Mouse (Mus musculus): Measurements from ENCODE around the gene Fiz1. TPM values are rescaled to one million over a fixed set of nuclear protein-coding genes. Genes with fewer than 3 reads are reported as not detected.
"Not testable (repeated sequence)": the region's sequence is repeated elsewhere in the genome, so short reads cannot be mapped to it uniquely, and the experiment has no call there.

Fiz1 gene
- polyA plus RNA-seq, 1 experiment from 2014 or later: 56.5 TPM

GRCm38 (mm10) chr7:5017352-5017751 is 2.9 kb upstream of the Fiz1 start:
- WGBS: 92% methylated on average over 16 of the region's 16 CpGs
- Histone ChIP-seq H3K27ac (replicated peaks) (no peak overlapping the region), H3K4me3 (no peak overlapping the region), H3K27me3 (replicated peaks; ENCODE audit: low read depth, poor library complexity, severe bottlenecking) (no peaks in the 10 kb centered on the region), H3K9me3 (peaks cover 7% of the 10 kb centered on the region; the same call in 1 of the 2 replicates), H3K36me3 (replicated peaks) (peaks cover 32% of the 10 kb centered on the region), H3K4me1 (peaks cover 32% of the 10 kb centered on the region)
- DNase-seq (ENCODE audit: low spot score): no peak

DNA sequence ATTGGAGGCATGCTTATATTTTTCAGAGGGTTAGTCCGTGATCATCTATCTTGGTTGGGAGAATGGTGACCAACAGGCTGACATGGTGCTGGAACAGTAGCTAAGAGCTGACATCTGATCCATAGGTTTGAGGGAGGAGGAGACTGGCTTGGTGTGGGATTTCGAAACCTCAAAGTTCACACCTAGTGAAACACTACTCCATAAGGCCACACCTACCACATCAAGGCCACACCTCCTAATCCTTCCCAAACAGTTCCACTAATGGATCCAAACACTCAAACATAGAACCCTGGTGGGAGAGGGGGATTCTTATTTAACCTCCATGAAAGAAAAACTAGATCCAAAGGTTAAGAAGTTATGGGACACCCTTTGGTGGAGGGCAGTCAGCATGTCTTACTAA is 2.4 kb upstream of the Fiz1 start:
- H3K27me3 ChIP-seq (replicated peaks; ENCODE audit: low read depth, poor library complexity, severe bottlenecking): no peaks in the 10 kb centered on the region
- no peak overlapping the region for H3K4me3 ChIP-seq
- peaks cover 28% of the 10 kb centered on the region for H3K4me1 ChIP-seq
- no peak for DNase-seq (ENCODE audit: low spot score)
- WGBS: 96% methylated on average over 2 of the region's 2 CpGs
- peaks cover 32% of the 10 kb centered on the region for H3K36me3 ChIP-seq (replicated peaks)
- H3K9me3 ChIP-seq: peaks cover 7% of the 10 kb centered on the region; the same call in 1 of the 2 replicates
- no peak overlapping the region for H3K27ac ChIP-seq (replicated peaks)

GRCm38 (mm10) chr7:5016057-5016456 is 1.6 kb upstream of the Fiz1 start:
- 67% methylated on average over 3 of the region's 3 CpGs for WGBS
- peaks cover 19% of the 10 kb centered on the region for H3K4me1 ChIP-seq
- no peak for DNase-seq (ENCODE audit: low spot score)
- H3K9me3 ChIP-seq: peaks cover 7% of the 10 kb centered on the region; the same call in 1 of the 2 replicates
- H3K27ac ChIP-seq (replicated peaks): peak overlapping the region; percentile 98
- peaks cover 36% of the 10 kb centered on the region for H3K36me3 ChIP-seq (replicated peaks)
- peak overlapping the region; percentile 76 for H3K4me3 ChIP-seq
- no peaks in the 10 kb centered on the region for H3K27me3 ChIP-seq (replicated peaks; ENCODE audit: low read depth, poor library complexity, severe bottlenecking)

GRCm38 (mm10) chr7:5015118-5016001 is 863 bp upstream of the Fiz1 start, which contains the start of gene Gm44973:
TSS of gene Gm44973 (plus strand) at chr7:5015496.
- Histone ChIP-seq H3K4me1 (peaks cover 16% of the 10 kb centered on the region), H3K4me3 (peak within 1 kb of the TSS; percentile 76), H3K27ac (replicated peaks) (peak within 1 kb of the TSS; percentile 98), H3K27me3 (replicated peaks; ENCODE audit: low read depth, poor library complexity, severe bottlenecking) (no peaks in the 10 kb centered on the region), H3K9me3 (peaks cover 7% of the 10 kb centered on the region; the same call in 1 of the 2 replicates), H3K36me3 (replicated peaks) (peaks cover 43% of the 10 kb centered on the region)
- peak; percentile 99 for DNase-seq (ENCODE audit: low spot score)
- whole genome bisulfite sequencing: under 1% methylated on average over 76 of the region's 76 CpGs

GRCm38 (mm10) chr7:5012681-5013513 is 1.6 kb downstream of the Fiz1 start:
- Histone ChIP-seq H3K36me3 (replicated peaks) (peaks cover 64% of the 10 kb centered on the region), H3K4me1 (peaks cover 11% of the 10 kb centered on the region), H3K9me3 (peaks cover 16% of the 10 kb centered on the region; the same call in 1 of the 2 replicates), H3K27me3 (replicated peaks; ENCODE audit: low read depth, poor library complexity, severe bottlenecking) (no peaks in the 10 kb centered on the region), H3K4me3 (peak overlapping the region; percentile 76; the same call in 1 of the 2 replicates), H3K27ac (replicated peaks) (no peak overlapping the region)
- DNase-seq (ENCODE audit: low spot score): no peak
- WGBS: 92% methylated on average over 27 of the region's 27 CpGs

DNA sequence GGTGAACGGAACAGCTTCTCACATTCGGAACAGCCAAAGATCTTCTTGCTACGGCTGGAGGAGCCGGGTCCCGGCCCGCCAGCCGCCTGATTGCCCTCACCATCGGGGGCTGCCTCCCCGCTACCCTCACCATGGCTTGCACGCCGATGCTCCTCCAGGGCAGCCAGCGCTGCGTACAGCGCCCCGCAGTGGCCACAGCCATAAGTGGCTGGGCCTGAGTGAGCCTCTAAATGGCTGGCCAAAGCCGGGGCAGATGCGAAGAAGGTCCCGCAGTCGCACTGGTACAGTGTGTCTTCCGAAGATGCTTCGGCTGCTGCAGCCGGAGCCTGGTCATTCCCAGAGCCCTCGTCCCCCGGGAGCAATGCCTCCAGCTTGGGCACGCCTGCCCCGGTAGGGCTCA is 6.3 kb downstream of the Fiz1 start:
- 93% methylated on average over 26 of the region's 26 CpGs for WGBS
- peaks cover 75% of the 10 kb centered on the region for H3K36me3 ChIP-seq (replicated peaks)
- H3K9me3 ChIP-seq: peaks cover 12% of the 10 kb centered on the region; the same call in 1 of the 2 replicates
- peak overlapping the region; percentile 26; the same call in 1 of the 2 replicates for H3K4me3 ChIP-seq
- no peaks in the 10 kb centered on the region for H3K27me3 ChIP-seq (replicated peaks; ENCODE audit: low read depth, poor library complexity, severe bottlenecking)
- DNase-seq (ENCODE audit: low spot score): no peak
- peaks cover 3% of the 10 kb centered on the region for H3K4me1 ChIP-seq
- no peak overlapping the region for H3K27ac ChIP-seq (replicated peaks)

- not testable (repeated sequence) for DNase-seq (ENCODE audit: low spot score); H3K9me3 ChIP-seq; H3K4me3 ChIP-seq; H3K27me3 ChIP-seq (replicated peaks; ENCODE audit: low read depth, poor library complexity, severe bottlenecking); H3K4me1 ChIP-seq; H3K27ac ChIP-seq (replicated peaks)
- H3K36me3 ChIP-seq (replicated peaks): peaks cover 22% of the 10 kb centered on the region
- 64% methylated on average over 8 of the region's 8 CpGs for WGBS
Observed at GRCm38 (mm10) chr7:5002876-5003275, 11.6 kb downstream of the Fiz1 start.

GRCm38 (mm10) chr7:4999876-5000275 is 14.6 kb downstream of the Fiz1 start:
- Histone ChIP-seq H3K4me3 (no peak overlapping the region), H3K36me3 (replicated peaks) (no peaks in the 10 kb centered on the region), H3K27me3 (replicated peaks; ENCODE audit: low read depth, poor library complexity, severe bottlenecking) (peaks cover 7% of the 10 kb centered on the region), H3K9me3 (peaks cover 5% of the 10 kb centered on the region; the same call in 1 of the 2 replicates), H3K27ac (replicated peaks) (no peak overlapping the region), H3K4me1 (peaks cover 19% of the 10 kb centered on the region)
- 66% methylated on average over 2 of the region's 2 CpGs for WGBS
- DNase-seq (ENCODE audit: low spot score): no peak

- Histone ChIP-seq H3K4me1 (peaks cover 35% of the 10 kb centered on the region), H3K9me3 (peaks cover 29% of the 10 kb centered on the region), H3K4me3 (peak overlapping the region; percentile 77), H3K27ac (replicated peaks) (no peak overlapping the region; the same call in 1 of the 2 replicates), H3K36me3 (replicated peaks) (peaks cover 27% of the 10 kb centered on the region), H3K27me3 (replicated peaks; ENCODE audit: low read depth, poor library complexity, severe bottlenecking) (peaks cover 36% of the 10 kb centered on the region)
- DNase-seq (ENCODE audit: low spot score): no peak
- WGBS: 72% methylated on average over 8 of the region's 8 CpGs
Observed at GRCm38 (mm10) chr7:4996934-4997333, 17.6 kb downstream of the Fiz1 start.

DNA sequence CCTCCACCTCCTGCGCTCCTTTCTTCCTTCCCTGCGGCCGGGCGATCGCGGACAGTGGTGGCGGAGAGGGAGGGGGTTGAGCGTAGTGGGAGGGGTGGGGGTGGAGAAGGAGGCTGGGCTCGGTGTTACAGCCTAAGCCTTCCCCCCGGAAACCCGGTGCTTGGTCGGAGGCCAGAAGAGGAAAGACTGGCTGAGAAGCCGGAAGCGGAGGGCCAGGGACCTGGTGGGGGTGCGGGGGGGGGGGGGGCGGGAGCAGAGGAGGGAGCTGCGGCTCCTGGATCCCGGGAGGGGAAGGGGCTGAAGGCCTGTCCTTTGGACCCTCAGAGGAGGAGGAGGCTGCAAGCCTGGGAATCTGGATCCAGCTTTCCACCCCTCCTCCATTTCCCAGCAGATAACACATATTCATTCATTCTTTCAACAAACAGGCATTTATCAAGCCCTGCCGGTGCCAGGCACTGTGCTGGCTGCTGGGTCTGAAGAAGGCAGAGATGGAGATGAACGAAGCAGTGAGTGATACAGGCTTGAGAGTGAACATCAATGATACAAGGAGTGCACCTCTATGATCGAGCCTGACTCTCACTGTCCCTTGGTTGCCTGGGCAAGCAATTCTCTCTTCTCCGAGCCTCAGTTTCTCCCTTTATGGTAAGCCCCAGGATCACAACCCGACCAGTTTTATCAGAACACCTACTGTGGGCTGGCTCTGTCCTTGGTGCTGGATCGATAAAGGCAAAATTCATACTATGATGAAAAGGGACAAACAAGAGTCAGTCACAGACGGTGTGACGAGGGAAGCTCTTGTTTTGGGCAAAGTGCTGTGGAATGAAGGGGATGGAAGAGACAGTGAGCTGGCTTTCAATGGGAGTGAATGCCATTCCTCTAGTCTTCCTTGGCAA is 18.2 kb downstream of the Fiz1 start, which contains the start of gene Zfp579:
Gene Zfp579 (minus strand): TSS at position 156 of the 893 bp plus-strand sequence.
- peak; percentile 94 for DNase-seq (ENCODE audit: low spot score)
- peaks cover 36% of the 10 kb centered on the region for H3K27me3 ChIP-seq (replicated peaks; ENCODE audit: low read depth, poor library complexity, severe bottlenecking)
- peak within 1 kb of the TSS; percentile 77 for H3K4me3 ChIP-seq
- peaks cover 35% of the 10 kb centered on the region for H3K4me1 ChIP-seq
- peak within 1 kb of the TSS; percentile 87 for H3K27ac ChIP-seq (replicated peaks)
- H3K36me3 ChIP-seq (replicated peaks): peaks cover 34% of the 10 kb centered on the region
- H3K9me3 ChIP-seq: peaks cover 31% of the 10 kb centered on the region
- WGBS: 5% methylated on average over 21 of the region's 26 CpGs

GRCm38 (mm10) chr7:4995268-4996002 is 19.1 kb downstream of the Fiz1 start:
- H3K27ac ChIP-seq (replicated peaks): peak overlapping the region; percentile 87

More at GRCm38 (mm10) chr7:4995268-4996002, 19.1 kb downstream of the Fiz1 start:
- DNase-seq (ENCODE audit: low spot score): peak; percentile 24
- H3K4me1 ChIP-seq: peaks cover 35% of the 10 kb centered on the region
- H3K4me3 ChIP-seq: peak overlapping the region; percentile 77
- H3K36me3 ChIP-seq (replicated peaks): peaks cover 35% of the 10 kb centered on the region
- peaks cover 36% of the 10 kb centered on the region for H3K27me3 ChIP-seq (replicated peaks; ENCODE audit: low read depth, poor library complexity, severe bottlenecking)
- WGBS: 8% methylated on average over 19 of the region's 19 CpGs
- peaks cover 37% of the 10 kb centered on the region for H3K9me3 ChIP-seq
